In the genomic region with DNA sequence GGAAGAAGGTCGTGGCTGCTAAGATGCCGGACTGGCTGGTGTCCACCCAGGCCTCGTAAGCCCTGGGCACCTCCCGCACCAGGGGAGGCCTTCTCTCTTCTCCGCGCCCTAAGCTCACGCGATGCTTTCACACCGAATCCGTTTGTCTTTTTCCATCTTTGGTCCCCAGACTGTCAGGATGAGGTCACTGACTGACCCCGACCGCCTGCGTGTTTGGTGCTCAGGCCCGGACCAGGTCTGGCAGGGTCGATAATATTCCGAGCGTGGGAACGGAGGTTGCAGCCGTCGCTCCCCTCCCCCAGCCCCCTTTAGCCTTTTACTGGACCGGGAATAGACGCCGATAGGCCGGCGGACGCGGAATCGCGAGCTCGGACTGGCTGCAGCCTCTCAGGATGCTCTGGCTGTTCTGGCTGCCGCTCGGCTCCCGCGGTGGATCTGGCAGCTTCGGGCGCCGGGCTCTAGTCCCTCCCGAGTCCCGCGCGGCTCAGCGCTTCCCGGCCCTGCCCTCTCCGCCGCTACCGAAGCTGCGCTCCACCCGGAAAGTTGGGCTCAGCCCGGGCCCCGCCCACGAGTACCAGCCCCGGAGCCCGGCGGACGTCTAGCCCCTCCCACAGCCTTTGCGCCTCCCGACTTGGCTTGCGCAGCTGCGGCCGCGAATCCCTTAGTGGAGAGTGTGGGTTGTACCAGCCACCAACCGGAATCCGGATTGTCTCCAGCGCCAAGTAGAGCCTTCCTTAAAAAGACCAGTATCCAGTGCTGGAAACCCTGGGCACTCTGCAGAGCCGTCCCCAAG, we compare ENCODE assay signal across 8 mouse cellular contexts. TPM values are rescaled to one million over a fixed set of nuclear protein-coding genes. Genes with fewer than 3 reads are reported as not detected.
DNase-seq lines count a peak whose midpoint lies in the region; ATAC-seq and TF ChIP-seq lines count a peak whose summit lies in the region.

No protein-coding gene starts in this region.

- peak overlapping the region; percentile 93 for H3K4me2 ChIP-seq in heart, embryonic 12.5 days
- peak overlapping the region; percentile 69 for H3K4me2 ChIP-seq in kidney, postnatal 0 days (ENCODE audit: low read length)
- peak overlapping the region; percentile 96 for H3K4me2 ChIP-seq in liver, embryonic 11.5 days
- H3K4me2 ChIP-seq in myocyte (ENCODE audit: low read depth): peak overlapping the region; percentile 93

- no peak for TF ChIP-seq CTCF in kidney, postnatal 0 days (IDR thresholded peaks at IDR 0.05; ENCODE audit: low read depth)

- peak; percentile 88 for DNase-seq in CD4-positive, CD25-positive, alpha-beta regulatory T cell, adult 2 months (ENCODE audit: low read depth, low spot score)
- DNase-seq in kidney, postnatal 0 days (ENCODE audit: low spot score): peak; percentile 90
- peak; percentile 80 for DNase-seq in liver, embryonic 11.5 days (ENCODE audit: low spot score)
- peak; percentile 76 to 86 for DNase-seq in spleen, postnatal 4 days (ENCODE audit: low spot score in 2 of 2)

- H3K4me3 ChIP-seq in brown adipose tissue, adult 24 weeks (ENCODE audit: insufficient read depth, low read depth, low read length): peak overlapping the region; percentile 66
- H3K4me3 ChIP-seq in heart, embryonic 12.5 days: peak overlapping the region; percentile 68
- peak overlapping the region; percentile 55 for H3K4me3 ChIP-seq in kidney, postnatal 0 days (replicated peaks; ENCODE audit: low read depth, low read length)
- peak overlapping the region; percentile 63 for H3K4me3 ChIP-seq in liver, embryonic 11.5 days (ENCODE audit: low read depth, low read length)
- peak overlapping the region; percentile 99 for H3K4me3 ChIP-seq in myocyte

- WGBS in heart, embryonic 12.5 days: under 1% methylated on average over 65 of the region's 65 CpGs
- WGBS in kidney, postnatal 0 days: under 1% methylated on average over 65 of the region's 65 CpGs
- WGBS in liver, embryonic 11.5 days: under 1% methylated on average over 65 of the region's 65 CpGs

- H3K9me3 ChIP-seq in heart, embryonic 12.5 days (replicated peaks): no peaks in the 10 kb centered on the region
- no peaks in the 10 kb centered on the region for H3K9me3 ChIP-seq in kidney, postnatal 0 days (replicated peaks; ENCODE audit: low read length)
- H3K9me3 ChIP-seq in liver, embryonic 11.5 days (ENCODE audit: control insufficient read depth, low read length): no peaks in the 10 kb centered on the region

- H3K9ac ChIP-seq in heart, embryonic 12.5 days: peak overlapping the region; percentile 76
- H3K9ac ChIP-seq in kidney, postnatal 0 days (ENCODE audit: low read depth, low read length): peak overlapping the region; percentile 25
- H3K9ac ChIP-seq in liver, embryonic 11.5 days (ENCODE audit: low read depth, low read length): peak overlapping the region; percentile 50

- peak; percentile 85 for ATAC-seq in erythroid progenitor cell, adult 5-6 weeks (replicated peaks; ENCODE audit: low FRiP score, poor library complexity, severe bottlenecking)
- peak; percentile 87 for ATAC-seq in heart, embryonic 12.5 days (ENCODE audit: insufficient number of reproducible peaks, low FRiP score)
- ATAC-seq in kidney, postnatal 0 days (replicated peaks; ENCODE audit: low FRiP score, low read depth): peak; percentile 74
- ATAC-seq in liver, embryonic 11.5 days (replicated peaks; ENCODE audit: low FRiP score): peak; percentile 80

- H3K36me3 ChIP-seq in heart, embryonic 12.5 days: peaks cover 10% of the 10 kb centered on the region
- H3K36me3 ChIP-seq in kidney, postnatal 0 days (ENCODE audit: insufficient read depth, low read length): 0 out of 2 replicates have a peak, but pooled peaks cover 5% of the 10 kb centered on the region
- no peaks in the 10 kb centered on the region for H3K36me3 ChIP-seq in liver, embryonic 11.5 days (ENCODE audit: control insufficient read depth, insufficient read depth, low read length)
- peaks cover 5% of the 10 kb centered on the region for H3K36me3 ChIP-seq in myocyte (ENCODE audit: control insufficient read depth, insufficient read depth)

- peak overlapping the region; percentile 31 for H3ac ChIP-seq in myocyte (ENCODE audit: control insufficient read depth, insufficient read length)

- TF ChIP-seq POLR2A in myocyte (IDR thresholded peaks at IDR 0.05; ENCODE audit: insufficient read length, low read depth): peak; percentile 88

- peak overlapping the region; percentile 48 for H3K27ac ChIP-seq in brown adipose tissue, adult 24 weeks (replicated peaks; ENCODE audit: low read depth, low read length)
- H3K27ac ChIP-seq in heart, embryonic 12.5 days (ENCODE audit: poor library complexity, severe bottlenecking): peak overlapping the region; percentile 58
- H3K27ac ChIP-seq in kidney, postnatal 0 days: peak overlapping the region; percentile 64; the same call in 1 of the 2 replicates
- H3K27ac ChIP-seq in liver, embryonic 11.5 days (ENCODE audit: low read depth, low read length): no peak overlapping the region

- no peaks in the 10 kb centered on the region; the same call in none of the 2 replicates for H3K4me1 ChIP-seq in brown adipose tissue, adult 24 weeks (ENCODE audit: control insufficient read depth, insufficient read depth, insufficient read length, low read length)
- peaks cover 45% of the 10 kb centered on the region for H3K4me1 ChIP-seq in heart, embryonic 12.5 days (replicated peaks)
- H3K4me1 ChIP-seq in kidney, postnatal 0 days (replicated peaks; ENCODE audit: insufficient read depth, low read length): peaks cover 28% of the 10 kb centered on the region; the same call in 1 of the 2 replicates
- H3K4me1 ChIP-seq in liver, embryonic 11.5 days (replicated peaks; ENCODE audit: control insufficient read depth, insufficient read depth, low read length): peaks cover 19% of the 10 kb centered on the region

- H3K27me3 ChIP-seq in heart, embryonic 12.5 days (replicated peaks): no peaks in the 10 kb centered on the region
- no peaks in the 10 kb centered on the region for H3K27me3 ChIP-seq in kidney, postnatal 0 days (ENCODE audit: insufficient read depth, low read length)
- peaks cover 20% of the 10 kb centered on the region for H3K27me3 ChIP-seq in liver, embryonic 11.5 days (replicated peaks; ENCODE audit: control insufficient read depth, insufficient read depth, low read length)
- no peaks in the 10 kb centered on the region for H3K27me3 ChIP-seq in myocyte (ENCODE audit: control insufficient read depth, insufficient read depth, insufficient read length)

- H3K79me2 ChIP-seq in myocyte (ENCODE audit: control insufficient read depth, insufficient read depth): peaks cover 49% of the 10 kb centered on the region

RNA-seq across cellular contexts. Expression of a gene that starts 1.0 kb away (rescaled TPM):
- 1.1 TPM in 2 replicates for polyA plus RNA-seq in brown adipose tissue, adult 24 weeks (2012; ENCODE audit: insufficient read depth, insufficient read length, missing spikeins)
- 0.42 TPM in 1 of 2 replicates, not detected in the other for total RNA-seq in erythroid progenitor cell, adult 5-6 weeks (2015; ENCODE audit: low replicate concordance)
- 0.76 TPM in 1 of 2 replicates, not detected in the other for total RNA-seq in erythroid progenitor cell, adult 5-6 weeks (2017; ENCODE audit: low replicate concordance)
- polyA plus RNA-seq in heart, embryonic 12.5 days (2016; fragmentation: Nextera tagmentation; extraction: Ambion mirVana): 6.2 and 6.3 TPM in 2 replicates
- polyA plus RNA-seq in kidney, postnatal 0 days (2015; fragmentation: Nextera tagmentation; extraction: Ambion mirVana): 6.6 and 6.9 TPM in 2 replicates
- polyA plus RNA-seq in liver, embryonic 11.5 days (2014; fragmentation: Nextera tagmentation; extraction: Ambion mirVana): 0.97 and 1.4 TPM in 2 replicates
- 69.6 TPM for polyA plus RNA-seq in myocyte (2012; fragmentation: generic; extraction: Trizol)

RNA-seq across cellular contexts. Expression of a gene that starts 18.4 kb away (rescaled TPM):
- 48.4 and 63.5 TPM in 2 replicates for polyA plus RNA-seq in brown adipose tissue, adult 24 weeks (2012; ENCODE audit: insufficient read depth, insufficient read length, missing spikeins)
- 26.3 and 26.4 TPM in 2 replicates for total RNA-seq in erythroid progenitor cell, adult 5-6 weeks (2015; ENCODE audit: low replicate concordance)
- total RNA-seq in erythroid progenitor cell, adult 5-6 weeks (2017; ENCODE audit: low replicate concordance): 8.5 and 22.8 TPM in 2 replicates
- polyA plus RNA-seq in heart, embryonic 12.5 days (2016; fragmentation: Nextera tagmentation; extraction: Ambion mirVana): 73.3 and 74.2 TPM in 2 replicates
- polyA plus RNA-seq in kidney, postnatal 0 days (2015; fragmentation: Nextera tagmentation; extraction: Ambion mirVana): 233 and 274 TPM in 2 replicates
- polyA plus RNA-seq in liver, embryonic 11.5 days (2014; fragmentation: Nextera tagmentation; extraction: Ambion mirVana): 21.1 and 22.7 TPM in 2 replicates
- polyA plus RNA-seq in myocyte (2012; fragmentation: generic; extraction: Trizol): 16.4 TPM

RNA-seq across cellular contexts. Expression of a gene that starts 18.5 kb away (rescaled TPM):
- polyA plus RNA-seq in brown adipose tissue, adult 24 weeks (2012; ENCODE audit: insufficient read depth, insufficient read length, missing spikeins): 1.0 and 4.8 TPM in 2 replicates
- not detected in 2 replicates for total RNA-seq in erythroid progenitor cell, adult 5-6 weeks (2015; ENCODE audit: low replicate concordance)
- not detected in 2 replicates for total RNA-seq in erythroid progenitor cell, adult 5-6 weeks (2017; ENCODE audit: low replicate concordance)
- 13.5 and 14.5 TPM in 2 replicates for polyA plus RNA-seq in heart, embryonic 12.5 days (2016; fragmentation: Nextera tagmentation; extraction: Ambion mirVana)
- 10.1 and 10.7 TPM in 2 replicates for polyA plus RNA-seq in kidney, postnatal 0 days (2015; fragmentation: Nextera tagmentation; extraction: Ambion mirVana)
- 2.0 and 2.5 TPM in 2 replicates for polyA plus RNA-seq in liver, embryonic 11.5 days (2014; fragmentation: Nextera tagmentation; extraction: Ambion mirVana)
- 26.5 TPM for polyA plus RNA-seq in myocyte (2012; fragmentation: generic; extraction: Trizol)

RNA-seq across cellular contexts. Expression of a gene that starts 18.6 kb away (rescaled TPM):
- polyA plus RNA-seq in brown adipose tissue, adult 24 weeks (2012; ENCODE audit: insufficient read depth, insufficient read length, missing spikeins): 1.0 and 2.1 TPM in 2 replicates
- not detected in 2 replicates for total RNA-seq in erythroid progenitor cell, adult 5-6 weeks (2015; ENCODE audit: low replicate concordance)
- total RNA-seq in erythroid progenitor cell, adult 5-6 weeks (2017; ENCODE audit: low replicate concordance): not detected in 2 replicates
- polyA plus RNA-seq in heart, embryonic 12.5 days (2016; fragmentation: Nextera tagmentation; extraction: Ambion mirVana): 0.12 and 0.20 TPM in 2 replicates
- 0.42 and 0.45 TPM in 2 replicates for polyA plus RNA-seq in kidney, postnatal 0 days (2015; fragmentation: Nextera tagmentation; extraction: Ambion mirVana)
- not detected in 2 replicates for polyA plus RNA-seq in liver, embryonic 11.5 days (2014; fragmentation: Nextera tagmentation; extraction: Ambion mirVana)
- 1.3 TPM for polyA plus RNA-seq in myocyte (2012; fragmentation: generic; extraction: Trizol)

RNA-seq across cellular contexts. Expression of a gene that starts 49.8 kb away (rescaled TPM):
- polyA plus RNA-seq in brown adipose tissue, adult 24 weeks (2012; ENCODE audit: insufficient read depth, insufficient read length, missing spikeins): 3.2 and 3.4 TPM in 2 replicates
- not detected in 2 replicates for total RNA-seq in erythroid progenitor cell, adult 5-6 weeks (2015; ENCODE audit: low replicate concordance)
- total RNA-seq in erythroid progenitor cell, adult 5-6 weeks (2017; ENCODE audit: low replicate concordance): not detected in 2 replicates
- polyA plus RNA-seq in heart, embryonic 12.5 days (2016; fragmentation: Nextera tagmentation; extraction: Ambion mirVana): 0.32 TPM in 2 replicates
- 1.3 and 1.9 TPM in 2 replicates for polyA plus RNA-seq in kidney, postnatal 0 days (2015; fragmentation: Nextera tagmentation; extraction: Ambion mirVana)
- 0.32 and 0.38 TPM in 2 replicates for polyA plus RNA-seq in liver, embryonic 11.5 days (2014; fragmentation: Nextera tagmentation; extraction: Ambion mirVana)
- 1.3 TPM for polyA plus RNA-seq in myocyte (2012; fragmentation: generic; extraction: Trizol)

Comparison
In these comparisons a context has a peak if more than half of its experiments do, and no peak if none do; other contexts are left out.
1. H3K9ac ChIP-seq: peak in every context shown above with its lines; median percentile 76 in heart, embryonic 12.5 days; 50 in liver, embryonic 11.5 days; 25 in kidney, postnatal 0 days.